Mouse (Mus musculus): ENCODE data around the gene Marf1. TPM values are rescaled to one million over a fixed set of nuclear protein-coding genes. Genes with fewer than 3 reads are reported as not detected.

Marf1 gene
- total and polyA plus RNA-seq, 2 experiments from 2014 or later, result 5.1 to 8.7 TPM

GRCm38 (mm10) chr16:14137976-14138561 is 25.1 kb downstream of the Marf1 start:
- TF ChIP-seq CTCF (IDR thresholded peaks at IDR 0.05; ENCODE audit: low read depth), result no peak
- no peak for TF ChIP-seq EP300 (IDR thresholded peaks at IDR 0.05; ENCODE audit: low read depth)
- no peak for ATAC-seq (ENCODE audit: insufficient read depth, low read depth)
- no peaks in the 10 kb centered on the region for H3K4me1 ChIP-seq (ENCODE audit: control insufficient read depth, insufficient read depth)
- H3K9me3 ChIP-seq (replicated peaks; ENCODE audit: control insufficient read depth, low read length), result no peaks in the 10 kb centered on the region
- WGBS, result 35% methylated on average over 1 of the region's 1 CpGs
- H3K4me2 ChIP-seq (ENCODE audit: low read depth, low read length), result no peak overlapping the region
- H3K27me3 ChIP-seq (ENCODE audit: control insufficient read depth, insufficient read depth, low read length), result no peaks in the 10 kb centered on the region
- no peak overlapping the region for H3K4me3 ChIP-seq (ENCODE audit: low read depth, low read length)
- no peak for DNase-seq (ENCODE audit: low spot score)
- no peak overlapping the region for H3K27ac ChIP-seq (ENCODE audit: low read depth)
- no peak overlapping the region for H3K9ac ChIP-seq (replicated peaks; ENCODE audit: low read depth, low read length)
- peaks cover 86% of the 10 kb centered on the region for H3K36me3 ChIP-seq (replicated peaks; ENCODE audit: control insufficient read depth, insufficient read depth, low read length)

GRCm38 (mm10) chr16:14135014-14135413 is 28.1 kb downstream of the Marf1 start:
- H3K4me1 ChIP-seq (ENCODE audit: control insufficient read depth, insufficient read depth), result no peaks in the 10 kb centered on the region
- no peaks in the 10 kb centered on the region for H3K27me3 ChIP-seq (ENCODE audit: control insufficient read depth, insufficient read depth, low read length)
- TF ChIP-seq CTCF (IDR thresholded peaks at IDR 0.05; ENCODE audit: low read depth) (no peak), EP300 (IDR thresholded peaks at IDR 0.05; ENCODE audit: low read depth) (no peak)
- WGBS, result 71% methylated on average over 2 of the region's 2 CpGs
- DNase-seq (ENCODE audit: low spot score) (no peak), ATAC-seq (ENCODE audit: insufficient read depth, low read depth) (no peak)
- peaks cover 86% of the 10 kb centered on the region for H3K36me3 ChIP-seq (replicated peaks; ENCODE audit: control insufficient read depth, insufficient read depth, low read length)
- no peak overlapping the region for H3K4me3 ChIP-seq (ENCODE audit: low read depth, low read length)
- no peaks in the 10 kb centered on the region for H3K9me3 ChIP-seq (replicated peaks; ENCODE audit: control insufficient read depth, low read length)
- no peak overlapping the region for H3K4me2 ChIP-seq (ENCODE audit: low read depth, low read length)
- no peak overlapping the region for H3K27ac ChIP-seq (ENCODE audit: low read depth)
- H3K9ac ChIP-seq (replicated peaks; ENCODE audit: low read depth, low read length), result no peak overlapping the region

GRCm38 (mm10) chr16:14131838-14132237 is 31.3 kb downstream of the Marf1 start:
- Histone ChIP-seq H3K36me3 (replicated peaks; ENCODE audit: control insufficient read depth, insufficient read depth, low read length) (peaks cover 93% of the 10 kb centered on the region), H3K4me3 (ENCODE audit: low read depth, low read length) (no peak overlapping the region), H3K9ac (replicated peaks; ENCODE audit: low read depth, low read length) (no peak overlapping the region), H3K4me1 (ENCODE audit: control insufficient read depth, insufficient read depth) (no peaks in the 10 kb centered on the region), H3K9me3 (replicated peaks; ENCODE audit: control insufficient read depth, low read length) (no peaks in the 10 kb centered on the region), H3K27ac (ENCODE audit: low read depth) (no peak overlapping the region), H3K4me2 (ENCODE audit: low read depth, low read length) (no peak overlapping the region), H3K27me3 (ENCODE audit: control insufficient read depth, insufficient read depth, low read length) (no peaks in the 10 kb centered on the region)
- DNase-seq (ENCODE audit: low spot score) (no peak), ATAC-seq (ENCODE audit: insufficient read depth, low read depth) (no peak)
- TF ChIP-seq CTCF (IDR thresholded peaks at IDR 0.05; ENCODE audit: low read depth) (no peak), EP300 (IDR thresholded peaks at IDR 0.05; ENCODE audit: low read depth) (no peak)
- WGBS, result 77% methylated on average over 5 of the region's 5 CpGs

GRCm38 (mm10) chr16:14131376-14131775 is 31.8 kb downstream of the Marf1 start:
- Histone ChIP-seq H3K9ac (replicated peaks; ENCODE audit: low read depth, low read length) (no peak overlapping the region), H3K27ac (ENCODE audit: low read depth) (no peak overlapping the region), H3K4me3 (ENCODE audit: low read depth, low read length) (no peak overlapping the region), H3K27me3 (ENCODE audit: control insufficient read depth, insufficient read depth, low read length) (no peaks in the 10 kb centered on the region), H3K9me3 (replicated peaks; ENCODE audit: control insufficient read depth, low read length) (no peaks in the 10 kb centered on the region), H3K4me1 (ENCODE audit: control insufficient read depth, insufficient read depth) (no peaks in the 10 kb centered on the region), H3K4me2 (ENCODE audit: low read depth, low read length) (no peak overlapping the region), H3K36me3 (replicated peaks; ENCODE audit: control insufficient read depth, insufficient read depth, low read length) (peaks cover 92% of the 10 kb centered on the region)
- WGBS, result 80% methylated on average over 3 of the region's 3 CpGs
- ATAC-seq (ENCODE audit: insufficient read depth, low read depth) (no peak), DNase-seq (ENCODE audit: low spot score) (no peak)
- TF ChIP-seq EP300 (IDR thresholded peaks at IDR 0.05; ENCODE audit: low read depth) (no peak), CTCF (IDR thresholded peaks at IDR 0.05; ENCODE audit: low read depth) (no peak)

GRCm38 (mm10) chr16:14130796-14131195 is 32.4 kb downstream of the Marf1 start:
- no peak overlapping the region for H3K9ac ChIP-seq (replicated peaks; ENCODE audit: low read depth, low read length)
- no peak for ATAC-seq (ENCODE audit: insufficient read depth, low read depth)
- 89% methylated on average over 7 of the region's 7 CpGs for WGBS

GRCm38 (mm10) chr16:14128977-14129376 is 34.2 kb downstream of the Marf1 start:
- H3K36me3 ChIP-seq (replicated peaks; ENCODE audit: control insufficient read depth, insufficient read depth, low read length), result peaks cover 92% of the 10 kb centered on the region
- ATAC-seq (ENCODE audit: insufficient read depth, low read depth), result no peak

More at GRCm38 (mm10) chr16:14130796-14131195, 32.4 kb downstream of the Marf1 start:
- no peaks in the 10 kb centered on the region for H3K9me3 ChIP-seq (replicated peaks; ENCODE audit: control insufficient read depth, low read length)
- DNase-seq (ENCODE audit: low spot score), result no peak
- TF ChIP-seq EP300 (IDR thresholded peaks at IDR 0.05; ENCODE audit: low read depth) (no peak), CTCF (IDR thresholded peaks at IDR 0.05; ENCODE audit: low read depth) (no peak)
- H3K36me3 ChIP-seq (replicated peaks; ENCODE audit: control insufficient read depth, insufficient read depth, low read length), result peaks cover 91% of the 10 kb centered on the region
- H3K4me1 ChIP-seq (ENCODE audit: control insufficient read depth, insufficient read depth), result no peaks in the 10 kb centered on the region
- no peak overlapping the region for H3K4me2 ChIP-seq (ENCODE audit: low read depth, low read length)
- no peak overlapping the region for H3K27ac ChIP-seq (ENCODE audit: low read depth)
- no peak overlapping the region for H3K4me3 ChIP-seq (ENCODE audit: low read depth, low read length)
- no peaks in the 10 kb centered on the region for H3K27me3 ChIP-seq (ENCODE audit: control insufficient read depth, insufficient read depth, low read length)

More at GRCm38 (mm10) chr16:14128977-14129376, 34.2 kb downstream of the Marf1 start:
- Histone ChIP-seq H3K4me1 (ENCODE audit: control insufficient read depth, insufficient read depth) (no peaks in the 10 kb centered on the region), H3K27ac (ENCODE audit: low read depth) (no peak overlapping the region), H3K4me3 (ENCODE audit: low read depth, low read length) (no peak overlapping the region), H3K9ac (replicated peaks; ENCODE audit: low read depth, low read length) (no peak overlapping the region), H3K9me3 (replicated peaks; ENCODE audit: control insufficient read depth, low read length) (no peaks in the 10 kb centered on the region), H3K27me3 (ENCODE audit: control insufficient read depth, insufficient read depth, low read length) (no peaks in the 10 kb centered on the region), H3K4me2 (ENCODE audit: low read depth, low read length) (no peak overlapping the region)
- TF ChIP-seq EP300 (IDR thresholded peaks at IDR 0.05; ENCODE audit: low read depth) (no peak), CTCF (IDR thresholded peaks at IDR 0.05; ENCODE audit: low read depth) (no peak)
- no peak for DNase-seq (ENCODE audit: low spot score)
